Mouse (Mus musculus): ENCODE measurements around the gene Ankrd28. TPM values are rescaled to one million over a fixed set of nuclear protein-coding genes. Genes with fewer than 3 reads are reported as not detected.

Gene Ankrd28
- polyA plus RNA-seq, 1 experiment from 2014 or later, result 8.4 TPM

DNA sequence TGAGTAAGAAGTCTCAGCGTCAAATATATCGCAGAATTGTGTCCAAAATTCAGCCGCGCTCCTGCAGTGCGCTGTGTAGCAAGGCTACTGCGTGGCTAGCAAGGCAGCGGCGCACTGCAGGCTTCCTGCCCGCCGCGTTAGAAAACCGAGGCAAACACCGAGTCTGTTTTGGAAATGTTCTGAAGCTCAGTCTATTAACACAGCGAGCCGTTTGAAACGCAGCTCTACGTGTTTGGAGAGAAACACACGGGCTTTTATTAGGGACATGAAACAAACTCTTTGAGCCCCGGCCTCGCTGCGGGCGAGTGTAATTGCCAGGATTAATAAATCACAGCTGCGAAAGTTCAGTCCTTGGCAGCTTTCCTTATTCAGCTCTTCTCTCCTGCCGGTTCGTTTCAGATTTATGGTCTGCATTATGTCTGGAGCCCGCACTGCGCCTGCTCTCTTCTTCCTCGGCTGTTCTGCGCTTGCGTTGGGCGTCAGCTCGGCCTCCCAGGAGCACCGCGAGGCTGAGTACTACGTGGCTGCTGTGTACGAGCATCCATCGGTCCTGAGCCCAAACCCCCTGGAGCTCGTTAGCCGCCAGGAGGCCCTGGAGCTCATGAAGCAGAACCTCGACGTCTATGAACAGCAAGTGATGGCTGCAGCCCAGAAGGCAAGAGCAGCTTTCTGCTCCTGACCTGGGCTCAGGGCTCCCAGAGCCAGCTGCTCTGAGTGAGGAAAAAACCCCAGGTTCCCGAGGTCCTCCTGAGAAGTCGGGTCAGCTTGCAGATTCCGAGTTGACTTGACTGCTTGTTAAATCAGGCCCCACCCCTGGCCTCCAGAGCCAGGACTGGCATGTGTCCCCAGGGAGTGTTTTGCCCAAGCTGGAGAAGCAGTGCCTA, 168.5 kb downstream of the Ankrd28 start:
- Histone ChIP-seq H3K9me3 (replicated peaks) (no peaks in the 10 kb centered on the region), H3K4me3 (replicated peaks) (peak overlapping the region; percentile 41), H3K4me1 (peaks cover 78% of the 10 kb centered on the region), H3K4me2 (peak overlapping the region; percentile 63), H3K36me3 (peaks cover 9% of the 10 kb centered on the region), H3K27me3 (no peaks in the 10 kb centered on the region), H3K9ac (peak overlapping the region; percentile 52), H3K27ac (peak overlapping the region; percentile 98)
- WGBS, result 2% methylated on average over 44 of the region's 44 CpGs
- peak; percentile 94 for ATAC-seq (replicated peaks; ENCODE audit: low FRiP score)

DNA sequence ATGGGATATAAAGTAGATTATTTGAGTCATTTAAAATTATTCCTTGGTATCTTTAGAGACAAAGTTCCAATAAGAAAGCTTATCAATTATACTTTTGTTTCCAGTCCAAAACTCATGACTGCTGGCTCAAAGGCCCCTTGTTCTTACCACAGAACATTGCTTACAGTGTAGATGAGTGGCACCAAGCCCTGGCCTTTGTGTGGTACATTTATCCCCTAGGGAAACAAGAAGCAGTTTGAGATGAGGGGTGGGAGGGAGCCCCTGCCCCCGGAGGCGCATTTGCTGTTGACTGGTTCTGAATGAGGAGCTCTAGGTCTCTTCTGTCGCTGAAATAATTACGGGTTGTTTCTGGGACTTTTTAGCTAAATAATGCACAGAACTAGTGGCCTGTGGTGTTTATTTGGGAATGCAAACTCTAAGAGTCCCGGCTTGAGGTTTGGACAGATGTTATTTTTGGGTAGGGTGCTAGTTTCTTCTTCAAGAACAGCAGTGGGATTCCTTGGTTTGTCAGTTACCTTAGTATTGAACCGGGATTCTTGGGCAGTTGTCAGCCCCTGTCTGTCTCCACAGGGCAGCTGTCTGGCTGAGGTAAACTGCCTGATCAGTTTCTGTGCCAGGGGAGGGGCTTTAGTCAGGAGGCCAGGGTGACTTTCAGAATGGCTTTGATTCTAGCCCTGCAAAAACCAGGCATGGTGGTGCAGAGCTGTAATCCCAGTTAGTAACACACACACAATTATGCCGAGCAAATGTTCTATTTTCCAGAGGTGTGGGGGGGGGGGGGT, 169.9 kb downstream of the Ankrd28 start:
- no peak overlapping the region for H3K4me3 ChIP-seq (replicated peaks)
- ATAC-seq (replicated peaks; ENCODE audit: low FRiP score), result no peak
- H3K9me3 ChIP-seq (replicated peaks), result no peaks in the 10 kb centered on the region
- H3K9ac ChIP-seq, result 0 out of 2 replicates have a peak overlapping the region, but pooled peaks have one; percentile 0
- no peaks in the 10 kb centered on the region for H3K36me3 ChIP-seq
- H3K27ac ChIP-seq, result peak overlapping the region; percentile 98
- peaks cover 79% of the 10 kb centered on the region for H3K4me1 ChIP-seq
- no peak overlapping the region for H3K4me2 ChIP-seq
- 60% methylated on average over 7 of the region's 7 CpGs for WGBS
- H3K27me3 ChIP-seq, result no peaks in the 10 kb centered on the region

DNA sequence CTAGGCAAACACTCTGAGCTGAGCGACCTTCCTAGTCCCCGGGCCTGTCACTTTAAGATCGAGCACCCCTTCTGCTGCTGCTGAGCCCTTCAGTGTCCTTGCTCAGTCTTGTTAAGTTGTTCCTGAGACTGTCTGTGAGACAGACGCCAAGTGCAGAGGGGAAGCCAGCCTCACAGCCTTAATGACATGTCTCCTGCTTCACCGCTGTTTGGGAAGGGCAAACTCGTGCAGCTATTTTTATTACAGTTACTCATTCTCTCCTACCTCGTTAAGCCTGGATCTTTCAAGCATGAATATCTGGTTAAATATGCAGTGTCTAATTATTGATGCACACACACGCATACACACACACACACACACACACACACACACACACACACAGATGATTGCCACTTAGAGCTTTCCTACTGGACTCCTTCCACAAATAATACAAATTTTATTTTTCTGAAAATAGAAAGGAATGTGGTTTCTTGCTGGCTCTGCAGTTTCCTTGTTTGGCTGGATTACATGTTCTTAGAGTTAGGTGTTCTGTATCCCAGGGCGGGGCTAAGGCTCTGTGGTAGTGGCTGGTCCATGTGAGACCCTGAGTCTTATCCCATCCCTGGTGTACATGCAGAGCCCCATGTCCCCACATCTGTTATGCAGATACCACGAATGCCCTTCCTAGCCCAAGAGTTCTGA, 170.8 kb downstream of the Ankrd28 start:
- 32% methylated on average over 10 of the region's 10 CpGs for WGBS
- Histone ChIP-seq H3K4me2 (no peak overlapping the region), H3K27me3 (no peaks in the 10 kb centered on the region), H3K4me3 (replicated peaks) (no peak overlapping the region), H3K9ac (0 out of 2 replicates have a peak overlapping the region, but pooled peaks have one; percentile 0), H3K9me3 (replicated peaks) (no peaks in the 10 kb centered on the region), H3K4me1 (peaks cover 77% of the 10 kb centered on the region), H3K27ac (peak overlapping the region; percentile 98), H3K36me3 (no peaks in the 10 kb centered on the region)
- ATAC-seq (replicated peaks; ENCODE audit: low FRiP score), result no peak

DNA sequence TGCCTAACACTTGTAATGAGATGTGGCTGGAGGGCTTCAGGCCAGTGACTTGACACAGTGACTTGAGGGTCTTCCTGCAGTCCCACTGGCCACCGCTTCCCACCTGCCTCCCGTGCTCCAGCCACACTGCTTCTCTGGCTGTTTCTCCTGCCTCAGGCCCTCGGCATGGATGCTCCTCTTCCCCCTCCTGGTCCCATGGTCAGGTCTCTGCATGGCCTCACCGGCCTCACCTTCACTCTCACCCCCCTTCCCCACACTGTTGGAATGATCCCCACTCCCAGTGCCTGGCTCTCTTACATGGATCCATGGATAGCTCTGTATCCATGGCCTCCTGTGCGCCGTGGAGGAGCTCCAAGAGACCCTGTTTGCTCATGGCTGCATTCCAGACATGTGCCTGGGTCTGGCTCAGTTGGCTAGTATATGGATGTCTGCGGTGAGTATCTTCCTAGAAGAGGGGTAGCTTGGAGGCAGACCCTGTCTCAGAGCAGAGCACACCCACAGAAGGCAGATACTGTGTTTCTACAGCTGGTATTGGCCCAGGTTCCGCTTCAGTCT, 172.2 kb downstream of the Ankrd28 start:
- no peak overlapping the region for H3K4me2 ChIP-seq
- no peak overlapping the region; the same call in 1 of the 2 replicates for H3K27ac ChIP-seq
- no peaks in the 10 kb centered on the region for H3K9me3 ChIP-seq (replicated peaks)
- H3K9ac ChIP-seq, result no peak overlapping the region
- H3K4me1 ChIP-seq, result peaks cover 64% of the 10 kb centered on the region
- no peaks in the 10 kb centered on the region for H3K27me3 ChIP-seq
- no peaks in the 10 kb centered on the region for H3K36me3 ChIP-seq
- H3K4me3 ChIP-seq (replicated peaks), result no peak overlapping the region
- 89% methylated on average over 8 of the region's 8 CpGs for WGBS
- no peak for ATAC-seq (replicated peaks; ENCODE audit: low FRiP score)

DNA sequence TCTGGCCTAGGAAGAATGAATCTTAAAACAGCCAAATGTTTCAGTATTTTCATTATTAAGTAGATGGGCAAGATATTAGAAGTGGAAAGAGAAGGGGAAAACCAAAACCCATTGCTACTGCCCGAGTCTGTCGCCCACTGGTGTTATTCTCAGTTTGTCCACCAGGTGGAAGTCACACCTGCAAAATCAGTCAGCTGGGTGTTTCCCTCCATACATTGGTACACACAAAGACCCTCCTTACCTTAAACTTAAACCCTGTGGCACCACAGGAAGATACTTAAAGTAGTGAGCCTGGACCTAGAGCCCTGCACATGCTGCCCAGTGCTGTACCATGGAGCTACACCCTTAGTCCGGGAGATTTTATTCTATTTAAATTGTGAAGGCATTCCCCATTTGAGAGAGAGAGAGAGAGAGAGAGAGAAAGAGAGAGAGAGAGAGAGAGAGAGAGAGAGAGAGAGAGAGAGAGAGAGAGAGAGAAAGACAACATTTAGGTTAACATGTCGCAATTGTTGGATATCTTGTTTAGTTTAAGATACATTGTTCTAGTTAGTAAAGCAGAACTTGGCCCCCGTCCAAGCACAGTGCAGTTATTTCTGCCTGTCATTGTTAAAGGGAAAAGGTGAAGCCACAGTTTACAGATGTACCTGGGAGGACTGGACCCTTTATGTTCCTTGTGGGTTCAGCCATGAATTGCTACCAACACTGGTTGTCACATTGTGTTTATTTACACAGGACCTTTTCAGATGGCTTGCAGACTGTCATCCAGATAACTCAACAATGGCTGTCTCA, 173.4 kb downstream of the Ankrd28 start:
- no peak overlapping the region for H3K4me3 ChIP-seq (replicated peaks)
- H3K27ac ChIP-seq, result no peak overlapping the region
- H3K36me3 ChIP-seq, result no peaks in the 10 kb centered on the region
- H3K27me3 ChIP-seq, result no peaks in the 10 kb centered on the region
- H3K4me2 ChIP-seq, result no peak overlapping the region
- H3K9ac ChIP-seq, result no peak overlapping the region
- WGBS, result 38% methylated on average over 5 of the region's 5 CpGs
- H3K4me1 ChIP-seq, result peaks cover 55% of the 10 kb centered on the region
- H3K9me3 ChIP-seq (replicated peaks), result no peaks in the 10 kb centered on the region
- ATAC-seq (replicated peaks; ENCODE audit: low FRiP score), result 0 out of 2 replicates have a peak, but pooled peaks have one; percentile 22

DNA sequence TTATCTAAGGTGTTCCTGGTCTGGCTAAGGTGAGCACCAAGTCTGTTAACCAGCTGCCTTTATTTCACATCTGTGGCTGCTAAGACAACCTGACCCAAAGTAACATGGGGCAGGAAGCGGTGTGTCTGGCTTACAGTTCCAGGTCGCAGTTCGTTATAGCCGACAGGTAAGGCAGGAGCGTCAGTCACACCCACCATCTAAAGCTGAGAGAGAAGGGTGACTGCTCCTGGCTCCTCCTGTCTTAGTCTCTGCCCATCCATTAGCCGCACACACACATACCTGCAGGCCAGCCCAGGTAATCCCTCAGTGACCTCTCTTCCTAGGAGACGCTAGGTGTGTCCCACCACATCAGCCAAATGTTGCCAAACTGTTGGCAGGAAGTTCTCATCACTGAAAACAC, 174.1 kb downstream of the Ankrd28 start:
- Histone ChIP-seq H3K4me1 (peaks cover 51% of the 10 kb centered on the region), H3K27me3 (no peaks in the 10 kb centered on the region), H3K4me3 (replicated peaks) (no peak overlapping the region), H3K9me3 (replicated peaks) (no peaks in the 10 kb centered on the region), H3K36me3 (no peaks in the 10 kb centered on the region), H3K27ac (no peak overlapping the region), H3K9ac (no peak overlapping the region), H3K4me2 (no peak overlapping the region)
- no peak for ATAC-seq (replicated peaks; ENCODE audit: low FRiP score)
- 77% methylated on average over 7 of the region's 7 CpGs for WGBS

DNA sequence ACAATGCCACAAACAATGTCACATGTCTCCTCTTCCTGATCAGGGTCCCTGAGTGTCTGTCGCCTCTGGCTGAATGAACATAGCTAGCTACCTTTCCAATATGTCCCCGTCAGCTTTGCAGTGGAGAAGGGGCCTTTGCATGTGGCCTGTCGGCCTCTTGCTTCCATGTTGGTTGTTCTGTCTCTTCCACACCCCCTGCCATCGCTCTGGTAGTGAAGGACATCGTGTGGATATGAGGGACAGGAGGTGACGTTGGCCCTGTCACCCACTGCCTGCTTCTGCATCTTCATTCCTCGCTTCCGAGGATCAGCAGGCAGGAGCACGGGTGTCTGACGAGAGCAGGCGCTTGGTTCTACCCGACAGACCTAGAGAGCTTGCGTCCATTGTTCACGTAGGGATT, 175.0 kb downstream of the Ankrd28 start:
- WGBS, result 85% methylated on average over 14 of the region's 14 CpGs
- no peak overlapping the region for H3K9ac ChIP-seq
- no peak overlapping the region for H3K4me3 ChIP-seq (replicated peaks)
- peaks cover 47% of the 10 kb centered on the region for H3K4me1 ChIP-seq
- ATAC-seq (replicated peaks; ENCODE audit: low FRiP score), result no peak
- no peak overlapping the region for H3K27ac ChIP-seq
- no peaks in the 10 kb centered on the region for H3K36me3 ChIP-seq
- H3K9me3 ChIP-seq (replicated peaks), result no peaks in the 10 kb centered on the region
- no peaks in the 10 kb centered on the region for H3K27me3 ChIP-seq
- H3K4me2 ChIP-seq, result no peak overlapping the region

DNA sequence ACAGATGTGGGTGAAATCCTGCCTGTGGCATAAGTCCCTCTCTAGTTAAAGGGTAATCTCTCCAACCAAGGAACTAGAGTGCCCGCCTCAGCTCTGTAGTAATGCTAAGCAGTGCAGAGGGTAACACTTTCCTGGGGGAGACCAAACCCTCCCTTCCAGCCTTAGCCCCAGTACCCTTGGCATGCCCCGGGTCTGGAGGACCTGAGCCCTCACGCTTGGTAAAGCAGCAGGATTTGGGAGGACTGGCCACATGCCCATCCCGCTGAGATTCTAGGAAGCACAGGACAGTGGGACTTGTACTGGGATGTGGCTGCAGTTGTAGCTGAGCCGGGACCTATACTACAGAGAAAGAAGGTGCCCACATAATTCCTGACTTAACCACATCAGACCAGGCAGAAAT, 175.6 kb downstream of the Ankrd28 start:
- no peaks in the 10 kb centered on the region for H3K27me3 ChIP-seq
- H3K9ac ChIP-seq, result no peak overlapping the region
- no peak overlapping the region for H3K4me3 ChIP-seq (replicated peaks)
- ATAC-seq (replicated peaks; ENCODE audit: low FRiP score), result no peak
- H3K4me1 ChIP-seq, result peaks cover 41% of the 10 kb centered on the region
- 86% methylated on average over 5 of the region's 5 CpGs for WGBS
- no peak overlapping the region for H3K4me2 ChIP-seq
- H3K27ac ChIP-seq, result no peak overlapping the region
- H3K36me3 ChIP-seq, result no peaks in the 10 kb centered on the region
- no peaks in the 10 kb centered on the region for H3K9me3 ChIP-seq (replicated peaks)

DNA sequence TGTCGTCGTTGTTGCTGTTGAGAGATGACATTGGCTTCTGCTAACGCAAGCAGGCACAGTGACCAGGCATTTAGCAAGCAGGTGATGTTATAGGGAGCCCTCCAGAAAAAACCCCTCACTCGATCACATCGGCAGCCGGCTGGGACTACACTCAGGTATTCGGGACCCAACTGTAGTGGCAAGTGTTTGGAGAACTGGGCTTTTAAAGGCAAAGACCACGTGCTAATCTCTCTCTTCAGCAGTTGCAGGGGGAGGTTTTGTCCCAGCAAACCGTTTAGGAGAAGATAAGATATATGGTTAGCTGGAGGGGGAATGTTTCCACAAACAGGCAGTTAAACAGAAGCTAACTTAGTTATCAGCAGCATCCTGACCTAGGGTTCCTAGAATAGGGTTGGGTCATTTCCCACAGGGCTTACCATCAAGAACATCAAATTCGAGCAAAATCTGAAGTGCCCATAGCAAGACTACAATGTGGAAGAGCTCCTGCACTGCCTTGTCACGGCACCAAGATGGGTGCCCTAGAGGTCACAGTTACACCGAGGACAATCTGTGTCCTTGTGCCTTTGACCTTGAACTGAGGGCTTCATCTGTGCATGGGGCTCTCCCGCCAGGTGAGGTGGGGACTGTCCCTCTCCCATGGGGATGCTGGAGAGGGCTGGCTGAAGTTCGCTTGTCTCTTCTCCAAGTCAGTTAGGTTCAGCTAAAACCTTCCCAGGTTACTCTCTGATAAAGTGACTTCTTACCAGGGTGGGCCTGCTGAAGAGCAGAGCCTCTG, 177.2 kb downstream of the Ankrd28 start:
- no peaks in the 10 kb centered on the region for H3K27me3 ChIP-seq
- no peak overlapping the region for H3K9ac ChIP-seq
- H3K9me3 ChIP-seq (replicated peaks), result no peaks in the 10 kb centered on the region
- peaks cover 26% of the 10 kb centered on the region for H3K4me1 ChIP-seq
- H3K27ac ChIP-seq, result no peak overlapping the region
- H3K4me3 ChIP-seq (replicated peaks), result no peak overlapping the region
- no peaks in the 10 kb centered on the region for H3K36me3 ChIP-seq
- WGBS, result 79% methylated on average over 14 of the region's 14 CpGs
- H3K4me2 ChIP-seq, result no peak overlapping the region
- ATAC-seq (replicated peaks; ENCODE audit: low FRiP score), result no peak

DNA sequence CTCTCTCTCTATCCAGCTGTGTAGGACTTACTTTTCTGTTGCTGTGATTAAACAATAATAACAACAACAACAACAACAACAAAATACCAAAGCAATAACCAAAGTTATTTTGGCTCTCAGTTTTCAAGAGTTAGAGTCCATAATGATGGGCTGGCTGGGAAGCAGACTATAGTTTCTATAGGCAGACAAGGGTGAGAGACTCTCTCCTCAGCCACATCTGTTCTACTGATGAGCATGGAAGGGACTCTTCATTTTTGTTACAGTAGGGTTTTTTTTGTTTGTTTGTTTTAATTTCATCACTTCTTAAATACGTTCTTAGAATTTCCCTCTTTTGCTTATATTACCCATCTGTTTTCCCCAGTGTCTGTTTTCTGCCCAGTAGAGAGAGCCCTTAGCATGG, 177.8 kb downstream of the Ankrd28 start:
- WGBS, result 83% methylated on average over 1 of the region's 1 CpGs
- no peak overlapping the region for H3K4me3 ChIP-seq (replicated peaks)

More for the DNA sequence above, 177.8 kb downstream of the Ankrd28 start:
- no peaks in the 10 kb centered on the region for H3K27me3 ChIP-seq
- H3K9ac ChIP-seq, result no peak overlapping the region
- H3K4me1 ChIP-seq, result peaks cover 19% of the 10 kb centered on the region
- H3K27ac ChIP-seq, result no peak overlapping the region
- no peak for ATAC-seq (replicated peaks; ENCODE audit: low FRiP score)
- no peak overlapping the region for H3K4me2 ChIP-seq
- H3K36me3 ChIP-seq, result no peaks in the 10 kb centered on the region
- H3K9me3 ChIP-seq (replicated peaks), result no peaks in the 10 kb centered on the region
